Mouse (Mus musculus) MEL (cell line): ENCODE measurements around the gene Nagk.

Experiments
- CTCF ChIP-seq, 3 experiments: IDR thresholded peaks in 2 of 3; conservative IDR thresholded peaks in 1 of 3; 2 replicates each; pipeline ENCODE4 v1.5.1; 2011 to 2012; ENCODE audit warnings: low read length in 3 of 3, low read depth in 2 of 3, mild to moderate bottlenecking in 2 of 3, improper control_type of control experiment in 1 of 3, inconsistent platforms in 1 of 3, mixed read lengths in 1 of 3, moderate library complexity in 1 of 3; ENCODE audit not compliant: control insufficient read depth in 1 of 3, insufficient read depth in 1 of 3, poor library complexity in 1 of 3, severe bottlenecking in 1 of 3
- E2F4 ChIP-seq: IDR thresholded peaks from 2 replicates; pipeline ENCODE4 v1.6.1; 2011; ENCODE audit warnings: low read depth, low read length, improper control_type of control experiment, borderline replicate concordance
- EP300 ChIP-seq, 2 experiments: IDR thresholded peaks; 2 replicates each; pipeline ENCODE4 v1.6.1; 2011; ENCODE audit warnings: improper control_type of control experiment in 2 of 2, low read length in 2 of 2, low read depth in 1 of 2, mild to moderate bottlenecking in 1 of 2
- MAFK ChIP-seq: IDR thresholded peaks from 2 replicates; pipeline ENCODE4 v1.6.1; 2011; ENCODE audit warnings: low read depth, mild to moderate bottlenecking, low read length, improper control_type of control experiment, borderline replicate concordance
- MXI1 ChIP-seq: IDR thresholded peaks from 2 replicates; pipeline ENCODE4 v1.6.1; 2011; ENCODE audit warnings: mild to moderate bottlenecking, low read depth, low read length, improper control_type of control experiment
- NRF1 ChIP-seq: IDR thresholded peaks from 2 replicates; pipeline ENCODE4 v1.6.1; 2014; ENCODE audit warnings: low read depth, mild to moderate bottlenecking, inconsistent platforms, low read length, improper control_type of control experiment, moderate library complexity; ENCODE audit not compliant: poor library complexity, insufficient read depth, severe bottlenecking
- POLR2A ChIP-seq, 2 experiments: IDR thresholded peaks; 2 replicates each; pipeline ENCODE4 v1.6.1; 2011 to 2012; ENCODE audit warnings: low read length in 2 of 2, mild to moderate bottlenecking in 2 of 2, control low read depth in 1 of 2, improper control_type of control experiment in 1 of 2, low read depth in 1 of 2, moderate library complexity in 1 of 2; ENCODE audit not compliant: control insufficient read depth in 1 of 2, insufficient read depth in 1 of 2, poor library complexity in 1 of 2
- POLR2AphosphoS2 ChIP-seq: IDR thresholded peaks from 2 replicates; pipeline ENCODE4 v1.6.1; 2011; ENCODE audit warnings: low read length, improper control_type of control experiment
- RAD21 ChIP-seq: IDR thresholded peaks from 2 replicates; pipeline ENCODE4 v1.6.1; 2011; ENCODE audit warnings: mild to moderate bottlenecking, low read depth, low read length, improper control_type of control experiment
- TAL1 ChIP-seq: IDR thresholded peaks from 2 replicates; pipeline ENCODE4 v1.6.1; 2012; ENCODE audit warnings: mild to moderate bottlenecking, inconsistent platforms, low read length, moderate library complexity, mixed read lengths
- USF1 ChIP-seq: IDR thresholded peaks from 2 replicates; pipeline ENCODE4 v1.6.1; 2014; ENCODE audit warnings: low read depth, mild to moderate bottlenecking, inconsistent platforms, low read length, improper control_type of control experiment, moderate library complexity

DNA sequence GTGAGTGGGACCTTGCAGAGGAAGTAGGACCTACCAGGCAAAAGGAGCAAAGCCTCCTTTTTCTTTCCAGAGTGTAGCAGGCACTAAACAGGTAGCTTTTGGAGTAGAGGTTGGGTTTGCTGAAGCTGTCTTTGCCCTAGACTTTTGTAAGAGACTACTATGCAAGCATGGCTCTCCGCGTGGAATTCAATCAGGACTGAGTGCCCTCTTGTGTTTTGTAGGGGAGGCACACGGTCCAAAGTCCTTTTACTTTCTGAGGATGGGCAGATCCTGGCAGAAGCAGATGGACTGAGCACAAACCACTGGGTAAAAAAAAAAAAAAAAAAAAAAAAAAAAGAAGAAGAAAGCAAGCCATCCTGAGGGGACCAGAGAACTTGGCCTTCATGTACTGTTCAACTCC lies 1.9 kb downstream of the Nagk start:
- TF ChIP-seq CTCF (IDR thresholded peaks at IDR 0.05 in 2 of 3, conservative IDR thresholded peaks at IDR 0.05 in 1 of 3; ENCODE audit: control insufficient read depth in 1 of 3, insufficient read depth in 1 of 3, low read depth in 2 of 3, low read length in 3 of 3, poor library complexity in 1 of 3, severe bottlenecking in 1 of 3) (no peak), EP300 (IDR thresholded peaks at IDR 0.05; ENCODE audit: low read depth in 1 of 2, low read length in 2 of 2) (no peak), POLR2A (IDR thresholded peaks at IDR 0.05; ENCODE audit: control insufficient read depth in 1 of 2, insufficient read depth in 1 of 2, low read depth in 1 of 2, low read length in 2 of 2, poor library complexity in 1 of 2) (no peak), RAD21 (no peak), E2F4 (no peak), POLR2AphosphoS2 (no peak), USF1 (no peak), TAL1 (no peak), NRF1 (no peak), MAFK (no peak), MXI1 (no peak)
